Mouse (Mus musculus) CD4-positive, CD25-positive, alpha-beta regulatory T cell, adult 2 months (primary cell): ENCODE measurements around the gene Ogn.
"Not testable (repeated sequence)": the region's sequence is repeated elsewhere in the genome, so short reads cannot be mapped to it uniquely, and the experiment has no call there.

Experiments
- DNase-seq: peaks from one replicate; pipeline ENCODE4 v3.0.0-alpha.2; 2012; ENCODE audit warnings: low read depth, low spot score

Gene Ogn

GRCm38 (mm10) chr13:49607714-49608113 lies at the start of gene Ogn:
Gene Ogn, plus strand, starts transcription at chr13:49608046.
- no peak for DNase-seq

GRCm38 (mm10) chr13:49559185-49559584 lies 48.7 kb upstream of the Ogn start:
- peak; percentile 59 for DNase-seq

- DNase-seq: no peak
Observed at GRCm38 (mm10) chr13:49560886-49561285, 47.0 kb upstream of the Ogn start.

GRCm38 (mm10) chr13:49564347-49564746 lies 43.5 kb upstream of the Ogn start:
- no peak for DNase-seq

GRCm38 (mm10) chr13:49570371-49570770 lies 37.5 kb upstream of the Ogn start:
- no peak for DNase-seq

- DNase-seq: no peak
Observed at GRCm38 (mm10) chr13:49571418-49571817, 36.4 kb upstream of the Ogn start.

GRCm38 (mm10) chr13:49581541-49582530 lies 26.0 kb upstream of the Ogn start, which contains the start of gene Omd:
Gene Omd, plus strand, starts transcription at chr13:49582462.
- DNase-seq: no peak

GRCm38 (mm10) chr13:49583859-49584258 lies 24.0 kb upstream of the Ogn start:
- no peak for DNase-seq

GRCm38 (mm10) chr13:49584307-49585005 lies 23.4 kb upstream of the Ogn start:
- DNase-seq: no peak

GRCm38 (mm10) chr13:49586062-49586461 lies 21.8 kb upstream of the Ogn start:
- DNase-seq: no peak

GRCm38 (mm10) chr13:49602541-49602940 lies 5.3 kb upstream of the Ogn start:
- not testable (repeated sequence) for DNase-seq

- no peak for DNase-seq
Observed at GRCm38 (mm10) chr13:49603603-49604002, 4.2 kb upstream of the Ogn start.

GRCm38 (mm10) chr13:49608589-49609322 lies 910 bp downstream of the Ogn start:
- DNase-seq: no peak

GRCm38 (mm10) chr13:49617021-49617420 lies 9.2 kb downstream of the Ogn start:
- DNase-seq: no peak

GRCm38 (mm10) chr13:49618365-49618764 lies 10.5 kb downstream of the Ogn start:
- no peak for DNase-seq

GRCm38 (mm10) chr13:49623216-49623615 lies 15.4 kb downstream of the Ogn start:
- DNase-seq: no peak

GRCm38 (mm10) chr13:49628167-49628566 lies 20.3 kb downstream of the Ogn start:
- DNase-seq: no peak

- DNase-seq: no peak
Observed at GRCm38 (mm10) chr13:49629076-49629475, 21.2 kb downstream of the Ogn start.

GRCm38 (mm10) chr13:49639965-49640364 lies 32.1 kb downstream of the Ogn start:
- no peak for DNase-seq

GRCm38 (mm10) chr13:49642650-49643049 lies 34.8 kb downstream of the Ogn start:
- no peak for DNase-seq

- DNase-seq: no peak
Observed at GRCm38 (mm10) chr13:49643669-49644362, 36.0 kb downstream of the Ogn start.
